In the genomic region with DNA sequence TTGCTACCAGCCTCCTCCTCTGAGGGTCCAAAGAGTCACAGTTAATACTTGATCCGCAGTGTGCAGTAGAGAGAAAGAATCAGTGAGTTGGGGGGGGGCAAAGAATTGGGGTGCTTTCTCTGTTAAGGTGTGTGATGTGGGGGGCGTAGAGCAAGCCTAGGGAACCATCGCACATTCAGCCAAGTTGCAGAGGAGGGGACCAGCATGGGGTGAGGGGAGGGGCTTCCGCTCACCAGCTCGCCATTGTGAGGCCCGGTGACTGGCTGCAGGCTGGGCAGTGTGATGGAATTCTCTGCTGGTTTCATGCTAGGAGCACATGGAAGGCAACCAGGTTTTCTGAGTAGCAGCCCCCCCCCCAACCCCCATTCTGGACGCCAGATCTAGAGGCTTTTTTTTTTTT, we compare ENCODE assay signal across 13 mouse cellular contexts.
DNase-seq lines count a peak whose midpoint lies in the region; ATAC-seq and TF ChIP-seq lines count a peak whose summit lies in the region.
"Had no signal": no experiment of that assay in that cellular context is flagged by ENCODE, and none has a peak within 500 bp of the region (broad histone marks: within the 10 kb centered on the region; RNA-seq: fewer than 3 reads in every experiment).

No protein-coding gene starts in this region.

- H3K9me3 ChIP-seq in midbrain, embryonic 11.5 days (ENCODE audit: control insufficient read depth, low read length) = no peaks in the 10 kb centered on the region
- no peaks in the 10 kb centered on the region for H3K9me3 ChIP-seq in midbrain, postnatal 0 days (ENCODE audit: low read length)
- no peaks in the 10 kb centered on the region for H3K9me3 ChIP-seq in embryonic facial prominence, embryonic 12.5 days
- H3K9me3 ChIP-seq in limb, embryonic 10.5 days (replicated peaks) = no peaks in the 10 kb centered on the region
- H3K9me3 ChIP-seq: liver, embryonic 15.5 days had no signal

- H3K4me2 ChIP-seq in midbrain, embryonic 11.5 days = no peak overlapping the region
- no peak overlapping the region for H3K4me2 ChIP-seq in midbrain, postnatal 0 days (ENCODE audit: low read depth, low read length, poor library complexity, severe bottlenecking)
- peak overlapping the region; percentile 43 for H3K4me2 ChIP-seq in embryonic facial prominence, embryonic 12.5 days (replicated peaks)
- H3K4me2 ChIP-seq: liver, embryonic 15.5 days had no signal

- no peaks in the 10 kb centered on the region; the same call in 1 of the 2 replicates for H3K27me3 ChIP-seq in midbrain, embryonic 11.5 days (ENCODE audit: control insufficient read depth, insufficient read depth, low read length)
- H3K27me3 ChIP-seq in midbrain, postnatal 0 days (ENCODE audit: insufficient read depth, low read length) = no peaks in the 10 kb centered on the region
- H3K27me3 ChIP-seq in embryonic facial prominence, embryonic 12.5 days = peaks cover 16% of the 10 kb centered on the region; the same call in 1 of the 2 replicates
- 0 out of 2 replicates have a peak, but pooled peaks cover 5% of the 10 kb centered on the region for H3K27me3 ChIP-seq in limb, embryonic 10.5 days (ENCODE audit: low read depth, poor library complexity, severe bottlenecking)

- no peak overlapping the region for H3K9ac ChIP-seq in midbrain, embryonic 11.5 days (ENCODE audit: low read length)
- no peak overlapping the region for H3K9ac ChIP-seq in midbrain, postnatal 0 days (replicated peaks; ENCODE audit: low read length, poor library complexity, severe bottlenecking)
- no peak overlapping the region for H3K9ac ChIP-seq in embryonic facial prominence, embryonic 12.5 days
- H3K9ac ChIP-seq: liver, embryonic 15.5 days had no signal

- no peak overlapping the region for H3K27ac ChIP-seq in midbrain, embryonic 11.5 days (ENCODE audit: low read depth, low read length)
- H3K27ac ChIP-seq in midbrain, postnatal 0 days (ENCODE audit: low read depth, low read length) = no peak overlapping the region
- H3K27ac ChIP-seq in embryonic facial prominence, embryonic 12.5 days = no peak overlapping the region
- H3K27ac ChIP-seq in limb, embryonic 10.5 days = peak overlapping the region; percentile 30; the same call in 1 of the 2 replicates
- H3K27ac ChIP-seq: liver, embryonic 15.5 days had no signal

- WGBS in midbrain, embryonic 11.5 days = 22% methylated on average over 7 of the region's 7 CpGs
- WGBS in midbrain, postnatal 0 days = 32% methylated on average over 6 of the region's 7 CpGs
- WGBS in embryonic facial prominence, embryonic 12.5 days = 20% methylated on average over 7 of the region's 7 CpGs
- WGBS in limb, embryonic 10.5 days = 42% methylated on average over 7 of the region's 7 CpGs

- intact Hi-C loops in gastrocnemius, postnatal 36 days (cut with DNase I) = no loop called here

- H3K36me3 ChIP-seq in midbrain, embryonic 11.5 days (ENCODE audit: control insufficient read depth, insufficient read depth, low read length) = no peaks in the 10 kb centered on the region
- H3K36me3 ChIP-seq in midbrain, postnatal 0 days (ENCODE audit: insufficient read depth, low read length) = no peaks in the 10 kb centered on the region
- no peaks in the 10 kb centered on the region for H3K36me3 ChIP-seq in embryonic facial prominence, embryonic 12.5 days
- no peaks in the 10 kb centered on the region for H3K36me3 ChIP-seq in limb, embryonic 10.5 days
- H3K36me3 ChIP-seq: liver, embryonic 15.5 days had no signal

- ATAC-seq in midbrain, embryonic 11.5 days (ENCODE audit: low FRiP score) = peak; percentile 73
- no peak for ATAC-seq in midbrain, postnatal 0 days (ENCODE audit: low FRiP score)
- ATAC-seq in embryonic facial prominence, embryonic 12.5 days (ENCODE audit: insufficient number of reproducible peaks, insufficient read depth, low FRiP score, low TSS enrichment) = peak; percentile 62; the same call in 1 of the 2 replicates

- DNase-seq in midbrain, embryonic 11.5 days (ENCODE audit: low spot score, missing footprints) = peak; percentile 91
- no peak for DNase-seq in midbrain, postnatal 0 days (ENCODE audit: low spot score)
- peak; percentile 55 for DNase-seq in limb, embryonic 10.5 days (ENCODE audit: low spot score)
- DNase-seq in retina, embryonic 14.5 days (ENCODE audit: low spot score) = peak; percentile 37
- no peak for DNase-seq in gastrocnemius, postnatal 36 days
- DNase-seq in spleen, postnatal 10 days (ENCODE audit: low spot score in 2 of 2) = no peak
- no peak for DNase-seq in layer of hippocampus, adult 18-20 months (ENCODE audit: low spot score in 2 of 2)
- DNase-seq: cerebellum, adult 8-10 months; heart, postnatal 4 days; kidney, adult 9 months; lung, postnatal 14 days had no signal

- no peak overlapping the region for H3K4me3 ChIP-seq in midbrain, embryonic 11.5 days (ENCODE audit: low read depth, low read length)
- H3K4me3 ChIP-seq in midbrain, postnatal 0 days (ENCODE audit: low read depth, low read length) = no peak overlapping the region
- H3K4me3 ChIP-seq in embryonic facial prominence, embryonic 12.5 days = no peak overlapping the region
- no peak overlapping the region for H3K4me3 ChIP-seq in limb, embryonic 10.5 days
- H3K4me3 ChIP-seq: liver, embryonic 15.5 days had no signal

- no peak for TF ChIP-seq CTCF in midbrain, postnatal 0 days (IDR thresholded peaks at IDR 0.05)

- H3K4me1 ChIP-seq in midbrain, embryonic 11.5 days (ENCODE audit: control insufficient read depth, insufficient read depth, low read length) = peaks cover 8% of the 10 kb centered on the region
- peaks cover 5% of the 10 kb centered on the region; the same call in 1 of the 2 replicates for H3K4me1 ChIP-seq in midbrain, postnatal 0 days (ENCODE audit: insufficient read depth, low read length)
- H3K4me1 ChIP-seq in embryonic facial prominence, embryonic 12.5 days = peaks cover 13% of the 10 kb centered on the region
- H3K4me1 ChIP-seq in limb, embryonic 10.5 days = peaks cover 17% of the 10 kb centered on the region
- H3K4me1 ChIP-seq: liver, embryonic 15.5 days had no signal

Comparison
In these comparisons a context has a peak if more than half of its experiments do, and no peak if none do; other contexts are left out.
1. DNase-seq: peak in midbrain, embryonic 11.5 days (single experiment), limb, embryonic 10.5 days (single experiment) and retina, embryonic 14.5 days (single experiment); none in midbrain, postnatal 0 days (single experiment), gastrocnemius, postnatal 36 days (0 of 2), spleen, postnatal 10 days (0 of 2) and layer of hippocampus, adult 18-20 months (0 of 2).